Mouse (Mus musculus): ENCODE data around the gene Rcn3. TPM values are rescaled to one million over a fixed set of nuclear protein-coding genes. Genes with fewer than 3 reads are reported as not detected.

Rcn3 gene
- polyA plus RNA-seq, 1 experiment, result 3.1 TPM

DNA sequence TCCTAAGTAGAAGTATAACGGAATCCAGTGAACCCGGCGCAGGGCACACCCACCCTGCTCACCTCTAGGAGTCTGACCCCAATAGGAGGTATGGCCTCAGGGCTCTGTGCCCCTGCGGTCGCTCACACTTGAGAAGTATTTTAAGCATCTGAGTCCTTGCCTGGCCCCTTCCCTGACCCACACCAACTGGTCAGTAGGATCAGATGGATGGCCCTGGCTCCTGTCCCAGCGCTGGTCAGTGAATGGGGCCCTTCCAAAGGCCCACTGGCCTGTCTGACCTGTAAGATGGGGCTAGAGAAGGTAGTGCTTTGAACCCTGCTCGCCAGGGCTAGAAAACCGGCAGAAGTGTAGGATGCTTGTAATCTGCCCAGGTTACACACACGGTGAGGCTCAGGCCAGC, 51.2 kb downstream of the Rcn3 start:
- no peaks in the 10 kb centered on the region for H3K4me1 ChIP-seq (ENCODE audit: control insufficient read depth, insufficient read depth, low read length)
- H3K27ac ChIP-seq (ENCODE audit: insufficient read depth, low read depth, low read length), result no peak overlapping the region
- TF ChIP-seq POLR2A (IDR thresholded peaks at IDR 0.05; ENCODE audit: borderline replicate concordance, low read depth, low read length) (no peak), CTCF (IDR thresholded peaks at IDR 0.05; ENCODE audit: low read depth, low read length) (no peak)
- H3K4me3 ChIP-seq (ENCODE audit: insufficient read depth, low read length), result no peak overlapping the region

- Histone ChIP-seq H3K27ac (ENCODE audit: insufficient read depth, low read depth, low read length) (no peak overlapping the region), H3K4me3 (ENCODE audit: insufficient read depth, low read length) (no peak overlapping the region), H3K4me1 (ENCODE audit: control insufficient read depth, insufficient read depth, low read length) (no peaks in the 10 kb centered on the region)
- TF ChIP-seq CTCF (IDR thresholded peaks at IDR 0.05; ENCODE audit: low read depth, low read length) (no peak), POLR2A (IDR thresholded peaks at IDR 0.05; ENCODE audit: borderline replicate concordance, low read depth, low read length) (no peak)
Measured at GRCm38 (mm10) chr7:45038411-45038810, 53.6 kb downstream of the Rcn3 start.

- Histone ChIP-seq H3K27ac (ENCODE audit: insufficient read depth, low read depth, low read length) (no peak overlapping the region), H3K4me1 (ENCODE audit: control insufficient read depth, insufficient read depth, low read length) (no peaks in the 10 kb centered on the region), H3K4me3 (ENCODE audit: insufficient read depth, low read length) (no peak overlapping the region)
- peak; percentile 82 for TF ChIP-seq CTCF (IDR thresholded peaks at IDR 0.05; ENCODE audit: low read depth, low read length)
- no peak for TF ChIP-seq POLR2A (IDR thresholded peaks at IDR 0.05; ENCODE audit: borderline replicate concordance, low read depth, low read length)
Measured at GRCm38 (mm10) chr7:45037720-45038361, 54.2 kb downstream of the Rcn3 start.

DNA sequence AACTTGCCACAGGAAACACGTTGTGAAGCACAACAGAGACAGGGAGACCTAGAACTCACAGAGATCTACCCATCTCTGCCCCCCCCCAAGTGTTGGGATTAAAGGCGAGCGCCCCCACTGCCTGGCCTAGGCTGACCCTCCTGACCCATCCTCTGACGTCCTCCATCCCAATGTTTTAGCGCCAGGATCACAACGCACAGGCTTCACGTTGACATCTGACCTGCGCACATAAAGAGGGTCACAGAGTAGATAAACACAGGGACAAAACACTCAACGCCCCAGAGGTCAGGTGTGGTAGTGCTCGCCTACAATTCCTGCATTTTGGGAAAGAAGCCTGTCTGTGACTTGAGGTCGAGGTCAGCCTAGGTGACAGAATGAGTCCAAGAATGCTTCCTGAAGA, 55.3 kb downstream of the Rcn3 start:
- no peak overlapping the region for H3K27ac ChIP-seq (ENCODE audit: insufficient read depth, low read depth, low read length)
- TF ChIP-seq POLR2A (IDR thresholded peaks at IDR 0.05; ENCODE audit: borderline replicate concordance, low read depth, low read length), result no peak
- no peak for TF ChIP-seq CTCF (IDR thresholded peaks at IDR 0.05; ENCODE audit: low read depth, low read length)
- no peak overlapping the region for H3K4me3 ChIP-seq (ENCODE audit: insufficient read depth, low read length)
- no peaks in the 10 kb centered on the region for H3K4me1 ChIP-seq (ENCODE audit: control insufficient read depth, insufficient read depth, low read length)

- Histone ChIP-seq H3K4me1 (ENCODE audit: control insufficient read depth, insufficient read depth, low read length) (no peaks in the 10 kb centered on the region), H3K27ac (ENCODE audit: insufficient read depth, low read depth, low read length) (no peak overlapping the region), H3K4me3 (ENCODE audit: insufficient read depth, low read length) (no peak overlapping the region)
- no peak for TF ChIP-seq POLR2A (IDR thresholded peaks at IDR 0.05; ENCODE audit: borderline replicate concordance, low read depth, low read length)
- TF ChIP-seq CTCF (IDR thresholded peaks at IDR 0.05; ENCODE audit: low read depth, low read length), result no peak
Measured at GRCm38 (mm10) chr7:45035631-45036030, 56.4 kb downstream of the Rcn3 start.

DNA sequence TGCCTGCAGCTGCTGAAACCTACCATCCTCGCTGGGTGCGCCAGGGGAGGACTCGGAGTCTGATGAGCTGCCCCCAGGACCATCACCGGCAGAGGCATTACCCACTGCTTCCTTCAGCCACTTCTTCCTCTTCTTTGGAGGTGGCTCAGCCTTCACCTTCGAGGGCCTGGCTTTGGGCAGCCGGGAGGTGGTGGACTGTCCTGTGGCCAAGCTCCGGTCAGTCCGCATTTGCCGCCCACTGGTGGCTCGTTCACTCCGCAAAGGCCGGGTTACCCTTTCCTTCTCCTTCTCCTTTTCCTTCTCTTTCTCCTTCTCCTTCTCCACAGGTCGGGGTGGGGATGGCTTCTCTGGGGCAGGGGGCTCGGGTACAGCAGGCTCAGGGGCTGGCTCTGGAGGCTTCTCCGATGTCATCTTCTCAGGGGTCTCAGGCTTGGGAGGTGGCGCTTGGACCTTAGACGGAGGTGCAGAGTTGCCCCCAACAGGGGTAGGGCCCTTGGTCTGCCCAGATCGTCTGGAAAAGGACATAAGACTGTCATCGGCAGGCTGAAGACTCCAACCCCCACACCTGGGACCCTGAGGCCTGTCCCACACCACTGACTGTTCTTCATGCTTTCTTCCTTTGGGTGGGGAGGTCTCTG, 58.2 kb downstream of the Rcn3 start:
- Histone ChIP-seq H3K27ac (ENCODE audit: insufficient read depth, low read depth, low read length) (no peak overlapping the region), H3K4me1 (ENCODE audit: control insufficient read depth, insufficient read depth, low read length) (no peaks in the 10 kb centered on the region), H3K4me3 (ENCODE audit: insufficient read depth, low read length) (no peak overlapping the region)
- no peak for TF ChIP-seq CTCF (IDR thresholded peaks at IDR 0.05; ENCODE audit: low read depth, low read length)
- TF ChIP-seq POLR2A (IDR thresholded peaks at IDR 0.05; ENCODE audit: borderline replicate concordance, low read depth, low read length), result no peak

Other genes starting within 250 kb of the Rcn3 start
- 36.9 and 45.3 TPM in 2 replicates for gene Akt1s1, start 243.2 kb downstream of the Rcn3 start, polyA plus RNA-seq (2012; ENCODE audit: insufficient read depth, insufficient read length, missing spikeins)
- 69.5 and 76.1 TPM in 2 replicates for gene Tbc1d17, start 243.1 kb downstream of the Rcn3 start, polyA plus RNA-seq (2012; ENCODE audit: insufficient read depth, insufficient read length, missing spikeins)
- gene Pnkp, start 235.1 kb downstream of the Rcn3 start, polyA plus RNA-seq (2012; ENCODE audit: insufficient read depth, insufficient read length, missing spikeins), result 31.2 and 48.7 TPM in 2 replicates
- 90.1 and 105 TPM in 2 replicates for gene Ptov1, start 222.4 kb downstream of the Rcn3 start, polyA plus RNA-seq (2012; ENCODE audit: insufficient read depth, insufficient read length, missing spikeins)
- 32.3 and 33.4 TPM in 2 replicates for gene Med25, start 199.5 kb downstream of the Rcn3 start, polyA plus RNA-seq (2012; ENCODE audit: insufficient read depth, insufficient read length, missing spikeins)
- 11.3 and 14.1 TPM in 2 replicates for gene Fuz, start 196.1 kb downstream of the Rcn3 start, polyA plus RNA-seq (2012; ENCODE audit: insufficient read depth, insufficient read length, missing spikeins)
- gene Ap2a1, start 162.7 kb downstream of the Rcn3 start, polyA plus RNA-seq (2012; ENCODE audit: insufficient read depth, insufficient read length, missing spikeins), result 42.3 and 56.7 TPM in 2 replicates
- not detected in 2 replicates for gene Tsks, start 149.0 kb downstream of the Rcn3 start, polyA plus RNA-seq (2012; ENCODE audit: insufficient read depth, insufficient read length, missing spikeins)
- 0.99 and 2.3 TPM in 2 replicates for gene Cpt1c, start 117.4 kb downstream of the Rcn3 start, polyA plus RNA-seq (2012; ENCODE audit: insufficient read depth, insufficient read length, missing spikeins)
- gene Prmt1, start 105.7 kb downstream of the Rcn3 start, polyA plus RNA-seq (2012; ENCODE audit: insufficient read depth, insufficient read length, missing spikeins), result 54.4 and 61.6 TPM in 2 replicates
- gene Irf3, start 94.6 kb downstream of the Rcn3 start, polyA plus RNA-seq (2012; ENCODE audit: insufficient read depth, insufficient read length, missing spikeins), result 91.0 and 94.7 TPM in 2 replicates
- gene Bcl2l12, start 93.5 kb downstream of the Rcn3 start, polyA plus RNA-seq (2012; ENCODE audit: insufficient read depth, insufficient read length, missing spikeins), result 15.3 and 16.0 TPM in 2 replicates
- 44.3 and 47.3 TPM in 2 replicates for gene Scaf1, start 75.9 kb downstream of the Rcn3 start, polyA plus RNA-seq (2012; ENCODE audit: insufficient read depth, insufficient read length, missing spikeins)
- gene Rras, start 74.3 kb downstream of the Rcn3 start, polyA plus RNA-seq (2012; ENCODE audit: insufficient read depth, insufficient read length, missing spikeins), result 119 and 123 TPM in 2 replicates
- 19.3 and 22.5 TPM in 2 replicates for gene Prr12, start 39.3 kb downstream of the Rcn3 start, polyA plus RNA-seq (2012; ENCODE audit: insufficient read depth, insufficient read length, missing spikeins)
- gene Nosip, start 29.8 kb downstream of the Rcn3 start, polyA plus RNA-seq (2012; ENCODE audit: insufficient read depth, insufficient read length, missing spikeins), result 68.2 and 68.9 TPM in 2 replicates
- 22.9 and 23.6 TPM in 2 replicates for gene Prrg2, start 29.5 kb downstream of the Rcn3 start, polyA plus RNA-seq (2012; ENCODE audit: insufficient read depth, insufficient read length, missing spikeins)
- 149 and 150 TPM in 2 replicates for gene Fcgrt, start 11.6 kb upstream of the Rcn3 start, polyA plus RNA-seq (2012; ENCODE audit: insufficient read depth, insufficient read length, missing spikeins)
- 1,675 and 1,722 TPM in 2 replicates for gene Rps11, start 32.2 kb upstream of the Rcn3 start, polyA plus RNA-seq (2012; ENCODE audit: insufficient read depth, insufficient read length, missing spikeins)
- 1,569 and 1,898 TPM in 2 replicates for gene Rpl13a, start 36.5 kb upstream of the Rcn3 start, polyA plus RNA-seq (2012; ENCODE audit: insufficient read depth, insufficient read length, missing spikeins)
- gene Gm45713, start 44.0 kb upstream of the Rcn3 start, polyA plus RNA-seq (2012; ENCODE audit: insufficient read depth, insufficient read length, missing spikeins), result not detected in 2 replicates
- 28.2 and 30.8 TPM in 2 replicates for gene Flt3l, start 44.2 kb upstream of the Rcn3 start, polyA plus RNA-seq (2012; ENCODE audit: insufficient read depth, insufficient read length, missing spikeins)
- gene Pih1d1, start 62.1 kb upstream of the Rcn3 start, polyA plus RNA-seq (2012; ENCODE audit: insufficient read depth, insufficient read length, missing spikeins), result 65.7 and 66.7 TPM in 2 replicates
- gene Aldh16a1, start 62.4 kb upstream of the Rcn3 start, polyA plus RNA-seq (2012; ENCODE audit: insufficient read depth, insufficient read length, missing spikeins), result 89.0 and 111 TPM in 2 replicates
- gene Slc17a7, start 71.7 kb upstream of the Rcn3 start, polyA plus RNA-seq (2012; ENCODE audit: insufficient read depth, insufficient read length, missing spikeins), result not detected in 2 replicates
- not detected in 2 replicates for gene Gfy, start 87.3 kb upstream of the Rcn3 start, polyA plus RNA-seq (2012; ENCODE audit: insufficient read depth, insufficient read length, missing spikeins)
- not detected in 2 replicates for gene Pth2, start 88.8 kb upstream of the Rcn3 start, polyA plus RNA-seq (2012; ENCODE audit: insufficient read depth, insufficient read length, missing spikeins)
- gene Ccdc155, start 112.7 kb upstream of the Rcn3 start, polyA plus RNA-seq (2012; ENCODE audit: insufficient read depth, insufficient read length, missing spikeins), result 0.24 TPM in 1 of 2 replicates, not detected in the other
- not detected in 2 replicates for gene Dkkl1, start 119.9 kb upstream of the Rcn3 start, polyA plus RNA-seq (2012; ENCODE audit: insufficient read depth, insufficient read length, missing spikeins)
- gene Tead2, start 123.5 kb upstream of the Rcn3 start, polyA plus RNA-seq (2012; ENCODE audit: insufficient read depth, insufficient read length, missing spikeins), result 2.1 TPM in 1 of 2 replicates, not detected in the other
- 238 and 243 TPM in 2 replicates for gene Cd37, start 146.9 kb upstream of the Rcn3 start, polyA plus RNA-seq (2012; ENCODE audit: insufficient read depth, insufficient read length, missing spikeins)
- gene Slc6a16, start 148.9 kb upstream of the Rcn3 start, polyA plus RNA-seq (2012; ENCODE audit: insufficient read depth, insufficient read length, missing spikeins), result not detected in 2 replicates
- gene Slc6a21, start 185.3 kb upstream of the Rcn3 start, polyA plus RNA-seq (2012; ENCODE audit: insufficient read depth, insufficient read length, missing spikeins), result not detected in 2 replicates
- gene Trpm4, start 241.6 kb upstream of the Rcn3 start, polyA plus RNA-seq (2012; ENCODE audit: insufficient read depth, insufficient read length, missing spikeins), result 14.1 and 16.0 TPM in 2 replicates
- not detected in 2 replicates for gene Hrc, start 243.1 kb upstream of the Rcn3 start, polyA plus RNA-seq (2012; ENCODE audit: insufficient read depth, insufficient read length, missing spikeins)

Data from bone marrow macrophage, adult 2 months (primary cell).